Mouse (Mus musculus) liver, adult 2 months (tissue): ENCODE data around the gene Fam222b. TPM values are rescaled to one million over a fixed set of nuclear protein-coding genes. Genes with fewer than 3 reads are reported as not detected.
A peak's percentile ranks its signal among the peaks of the same experiment; 100 is the strongest.

ENCODE experiments used
- DNase-seq: peaks from one replicate; pipeline ENCODE4 v3.0.0-alpha.2; 2011; ENCODE audit warnings: low read depth, low spot score; ENCODE audit errors: extremely low read depth
- H3K27ac ChIP-seq: fragments of 200-500 bp; replicated peaks from 2 replicates; pipeline ENCODE4 v1.5.1; 2012; ENCODE audit warnings: low read depth, mild to moderate bottlenecking, control low read depth, inconsistent platforms, low read length; ENCODE audit not compliant: insufficient read depth
- H3K27me3 ChIP-seq: fragments of 200-500 bp; 2 replicates; pipeline ENCODE4 v1.6.1; 2012; ENCODE audit warnings: mild to moderate bottlenecking, moderate library complexity, low read length, inconsistent platforms; ENCODE audit not compliant: control insufficient read depth, insufficient read depth
- H3K36me3 ChIP-seq: fragments of 200-500 bp; 2 replicates; pipeline ENCODE4 v1.6.1; 2012; ENCODE audit warnings: low read length, inconsistent platforms; ENCODE audit not compliant: control insufficient read depth, insufficient read depth
- H3K4me1 ChIP-seq: fragments of 200-500 bp; 2 replicates; pipeline ENCODE4 v1.6.1; 2011; ENCODE audit warnings: low read length; ENCODE audit not compliant: control insufficient read depth, insufficient read depth
- H3K4me3 ChIP-seq: fragments of 200-500 bp; 2 replicates; pipeline ENCODE4 v1.5.1; 2011; ENCODE audit warnings: low read depth, mild to moderate bottlenecking, control low read depth, low read length, moderate library complexity; ENCODE audit not compliant: insufficient read depth
- H3K79me2 ChIP-seq: fragments of 200-500 bp; 2 replicates; pipeline ENCODE4 v1.6.1; 2012; ENCODE audit warnings: inconsistent platforms, mild to moderate bottlenecking, low read length, moderate library complexity; ENCODE audit not compliant: control insufficient read depth, insufficient read depth
- H3K9ac ChIP-seq: fragments of 200-500 bp; 2 replicates; pipeline ENCODE4 v1.6.1; 2012; ENCODE audit warnings: low read depth, mild to moderate bottlenecking, control low read depth, inconsistent platforms, low read length
- CTCF ChIP-seq: fragments of 200-500 bp; IDR thresholded peaks from 2 replicates; pipeline ENCODE4 v1.5.1; 2011; ENCODE audit warnings: low read depth, low read length, control low read depth
- POLR2A ChIP-seq: fragments of 200-500 bp; IDR thresholded peaks from 2 replicates; pipeline ENCODE4 v1.6.1; 2011; ENCODE audit warnings: low read length, control low read depth; ENCODE audit not compliant: insufficient read depth; ENCODE audit errors: extremely low read depth
- WGBS: fragments of 180-500 bp; shearing (Covaris S2); methylation state at CpG from one replicate; pipeline ENCODE4 v1.1.7; 2018; 5-methylcytosine and 5-hydroxymethylcytosine counted together
- polyA plus RNA-seq: library from polyadenylated mRNA; depleted of rRNA; stranded (reverse); fragments of >200 nt; gene quantifications from 2 replicates; pipeline ENCODE4 v1.2.3, GENCODE M21; 2012
- total RNA-seq: library from RNA; depleted of rRNA; stranded (reverse); fragments of >200 nt; gene quantifications from 2 replicates; pipeline ENCODE4 v1.2.3, GENCODE M21; 2014

Fam222b gene
- total and polyA plus RNA-seq, 2 experiments = 2.5 to 13.6 TPM

DNA sequence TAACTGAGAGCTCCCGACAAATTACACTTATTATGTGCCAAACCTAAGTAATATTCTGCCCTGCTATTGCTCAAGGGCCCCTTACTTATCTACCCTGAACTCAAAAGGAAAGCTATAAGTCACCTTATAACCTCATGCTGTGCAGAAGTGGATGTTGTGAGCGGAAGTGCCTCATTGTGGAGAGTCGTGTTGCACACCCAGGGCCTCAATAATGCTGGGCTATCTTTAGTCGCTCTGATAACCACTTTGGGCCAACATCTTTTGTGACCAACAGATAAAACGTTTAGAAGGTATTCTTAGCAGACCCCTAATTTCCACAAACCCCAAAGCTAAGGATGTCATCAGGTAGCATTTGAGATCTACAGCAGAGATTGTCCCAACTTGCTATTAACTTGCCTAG is 46.2 kb downstream of the Fam222b start:
- H3K4me3 ChIP-seq = no peak overlapping the region
- H3K27ac ChIP-seq = no peak overlapping the region
- DNase-seq = no peak
- TF ChIP-seq POLR2A (no peak), CTCF (no peak)
- H3K9ac ChIP-seq = no peak overlapping the region
- H3K27me3 ChIP-seq = no peaks in the 10 kb centered on the region
- WGBS = 66% methylated on average over 5 of the region's 5 CpGs
- H3K79me2 ChIP-seq = peaks cover 41% of the 10 kb centered on the region; the same call in 1 of the 2 replicates
- H3K4me1 ChIP-seq = peaks cover 16% of the 10 kb centered on the region
- peaks cover 22% of the 10 kb centered on the region for H3K36me3 ChIP-seq

DNA sequence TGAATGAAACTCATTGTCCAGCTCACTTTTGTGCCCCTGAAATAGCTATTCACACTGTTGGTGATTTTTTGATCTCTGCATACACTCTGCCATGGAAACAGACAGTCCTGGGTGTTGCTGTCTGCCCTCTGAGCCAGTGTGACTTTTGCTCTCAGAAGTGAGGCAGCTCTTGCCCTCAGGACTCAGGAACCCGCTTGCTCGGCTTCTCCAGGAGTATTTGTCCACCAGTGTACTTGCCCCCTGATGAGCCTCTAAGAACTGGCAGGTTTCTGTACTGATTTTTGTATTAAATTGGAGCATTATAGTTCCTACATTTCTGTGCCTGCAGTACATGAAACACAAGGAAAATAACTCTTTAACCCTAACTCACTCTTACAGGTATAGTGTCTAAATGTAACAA is 49.1 kb downstream of the Fam222b start:
- H3K36me3 ChIP-seq = peaks cover 30% of the 10 kb centered on the region
- H3K27ac ChIP-seq = no peak overlapping the region
- WGBS = 82% methylated on average over 2 of the region's 2 CpGs
- DNase-seq = no peak
- TF ChIP-seq CTCF (no peak), POLR2A (no peak)
- no peak overlapping the region for H3K4me3 ChIP-seq
- H3K9ac ChIP-seq = no peak overlapping the region
- no peaks in the 10 kb centered on the region for H3K27me3 ChIP-seq
- peaks cover 33% of the 10 kb centered on the region; the same call in 1 of the 2 replicates for H3K79me2 ChIP-seq
- peaks cover 5% of the 10 kb centered on the region for H3K4me1 ChIP-seq

DNA sequence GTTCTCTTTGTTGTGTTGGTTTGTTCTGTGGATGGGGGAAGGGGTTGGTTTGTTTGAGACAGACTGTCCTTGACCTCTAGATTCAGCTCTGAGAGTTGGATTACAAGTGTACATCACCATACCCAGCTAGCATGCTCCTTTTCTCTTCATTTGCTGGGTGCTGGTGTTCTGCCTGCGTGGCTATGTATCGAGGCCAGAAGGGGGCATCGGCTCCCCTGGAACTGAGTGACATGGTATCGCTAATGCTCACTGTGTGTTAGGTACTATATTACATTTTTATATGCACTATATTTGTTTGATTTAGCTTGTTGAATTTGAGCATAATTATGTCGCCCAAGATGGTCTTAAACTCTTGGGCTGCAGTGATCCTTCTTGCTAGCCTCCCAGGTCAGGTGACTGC is 51.7 kb downstream of the Fam222b start:
- H3K36me3 ChIP-seq = peaks cover 35% of the 10 kb centered on the region
- no peak overlapping the region for H3K9ac ChIP-seq
- no peak overlapping the region for H3K27ac ChIP-seq
- no peaks in the 10 kb centered on the region for H3K27me3 ChIP-seq
- 0 out of 2 replicates have a peak, but pooled peaks cover 2% of the 10 kb centered on the region for H3K4me1 ChIP-seq
- TF ChIP-seq POLR2A (no peak), CTCF (peak; percentile 27; the same call in 1 of the 2 replicates)
- WGBS = 87% methylated on average over 5 of the region's 5 CpGs
- H3K79me2 ChIP-seq = peaks cover 23% of the 10 kb centered on the region; the same call in 1 of the 2 replicates
- DNase-seq = no peak
- no peak overlapping the region for H3K4me3 ChIP-seq

DNA sequence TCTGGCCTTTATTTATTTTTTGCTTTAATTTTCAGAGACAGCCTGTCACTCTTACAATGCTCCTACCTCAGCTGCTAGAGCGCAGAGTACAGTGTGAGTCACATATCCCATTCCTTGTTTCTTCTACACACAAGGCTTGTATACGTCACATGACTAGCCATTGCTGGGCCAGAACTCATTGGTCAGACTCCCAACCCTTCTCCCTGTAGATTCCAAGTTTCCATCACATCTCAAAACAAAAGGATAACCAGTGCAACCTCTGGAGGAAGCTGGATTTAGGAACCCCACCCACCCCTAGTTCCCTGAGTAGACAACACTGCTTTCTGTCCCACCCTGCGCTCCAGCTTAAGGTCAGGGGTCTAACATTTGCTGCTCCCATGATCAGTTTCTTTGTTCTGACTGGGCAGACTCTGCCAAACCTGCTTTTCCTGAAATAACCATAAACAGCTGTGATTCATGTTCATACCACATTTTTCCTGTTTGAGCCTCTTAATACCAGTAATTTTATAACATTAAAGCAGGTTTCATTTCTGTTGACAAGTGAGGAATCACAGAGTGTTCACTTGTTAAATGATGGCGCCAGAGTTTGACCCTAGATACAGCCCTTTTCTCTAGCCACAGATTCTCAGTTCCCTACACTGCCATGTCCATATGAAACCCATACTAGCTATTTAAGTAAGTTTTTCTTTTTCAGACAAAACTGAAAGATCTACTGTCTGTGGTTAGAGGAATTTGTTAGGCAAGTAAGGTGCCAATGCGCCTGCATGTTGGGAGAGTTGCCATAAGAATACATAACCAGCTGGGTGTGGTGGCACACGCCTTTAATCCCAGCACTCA is 52.5 kb downstream of the Fam222b start:
- Histone ChIP-seq H3K36me3 (peaks cover 35% of the 10 kb centered on the region), H3K79me2 (peaks cover 15% of the 10 kb centered on the region; the same call in 1 of the 2 replicates), H3K27ac (no peak overlapping the region), H3K9ac (no peak overlapping the region), H3K4me1 (no peaks in the 10 kb centered on the region), H3K27me3 (no peaks in the 10 kb centered on the region), H3K4me3 (no peak overlapping the region)
- no peak for DNase-seq
- WGBS = 82% methylated on average over 6 of the region's 6 CpGs
- TF ChIP-seq CTCF (no peak), POLR2A (no peak)

DNA sequence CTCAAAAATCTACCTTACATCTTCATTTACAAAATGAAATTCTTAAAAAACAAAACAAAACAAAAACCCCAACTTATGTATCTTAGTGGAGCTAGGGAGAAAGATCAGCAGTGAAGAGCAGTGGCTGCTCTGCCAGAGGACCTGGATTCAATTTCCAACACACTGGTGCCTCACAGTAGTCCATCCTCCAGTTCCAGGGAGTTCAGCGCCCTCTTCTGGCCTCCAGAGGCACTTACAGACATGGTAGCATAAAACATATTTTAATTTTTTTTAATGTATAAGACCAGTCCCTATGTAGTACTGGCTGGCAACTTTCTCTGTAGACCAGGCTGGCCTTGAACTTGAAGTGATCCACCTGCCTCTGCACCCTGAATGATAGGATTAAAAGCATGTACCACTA is 56.7 kb downstream of the Fam222b start:
- 44% methylated on average over 1 of the region's 1 CpGs for WGBS
- H3K36me3 ChIP-seq = peaks cover 11% of the 10 kb centered on the region
- H3K79me2 ChIP-seq = peaks cover 3% of the 10 kb centered on the region; the same call in 1 of the 2 replicates
- no peak overlapping the region for H3K27ac ChIP-seq
- H3K27me3 ChIP-seq = no peaks in the 10 kb centered on the region
- DNase-seq = peak; percentile 55
- TF ChIP-seq POLR2A = no peak
- TF ChIP-seq CTCF = peak; percentile 71
- no peak overlapping the region for H3K4me3 ChIP-seq
- H3K4me1 ChIP-seq = no peaks in the 10 kb centered on the region
- H3K9ac ChIP-seq = no peak overlapping the region
